Mouse (Mus musculus): ENCODE results near the gene Msmb.
"Not testable (repeated sequence)": the region's sequence is repeated elsewhere in the genome, so short reads cannot be mapped to it uniquely, and the experiment has no call there.

GRCm38 (mm10) chr14:32125256-32125655 lies 16.6 kb upstream of the Msmb start:
- TF ChIP-seq JUND, GABPA (IDR thresholded peaks at IDR 0.05; ENCODE audit: low read depth, low read length): not testable (repeated sequence)
